Mouse (Mus musculus): ENCODE measurements around the gene Hspb8.

- TF ChIP-seq CTCF (IDR thresholded peaks at IDR 0.05; ENCODE audit: control insufficient read depth, insufficient read depth, insufficient replicate concordance, low read depth, low read length) (no peak), POLR2A (IDR thresholded peaks at IDR 0.05; ENCODE audit: control insufficient read depth, low read depth, low read length) (no peak)
These were observed 37.3 kb upstream of the Hspb8 start for GRCm38 (mm10) chr5:116459970-116460369.
